Mouse (Mus musculus) lung, postnatal 0 days (tissue): ENCODE measurements around the gene Plpp3.

Source experiments
- CTCF ChIP-seq: IDR thresholded peaks from 2 replicates; pipeline ENCODE4 v1.5.1; 2016; ENCODE audit warnings: antibody characterized with exemption, mild to moderate bottlenecking
- EP300 ChIP-seq: IDR thresholded peaks from 2 replicates; pipeline ENCODE4 v1.6.1; 2016; ENCODE audit warnings: antibody characterized with exemption, mild to moderate bottlenecking, control low read depth

DNA sequence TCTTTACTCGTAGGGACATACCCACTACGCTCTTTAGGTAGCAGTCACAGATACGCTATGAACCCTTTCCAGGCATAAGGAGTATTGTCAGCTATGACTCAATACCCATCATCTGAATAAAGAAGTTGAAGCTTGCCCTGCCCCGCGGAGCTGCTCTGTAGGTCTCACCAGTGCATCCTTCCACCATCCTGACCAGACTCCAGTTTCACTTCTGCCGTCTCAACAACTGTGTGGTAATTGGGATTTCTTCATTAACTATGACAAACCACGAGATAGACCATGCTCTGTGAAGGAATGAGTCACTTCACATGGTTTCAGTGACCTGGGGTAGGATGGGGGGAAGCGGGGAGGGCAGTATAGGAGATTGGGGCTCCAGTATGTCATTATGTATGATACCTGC lies 106.5 kb downstream of the Plpp3 start:
- TF ChIP-seq CTCF (no peak), EP300 (no peak)
